Mouse (Mus musculus): ENCODE results near the gene Tmem199. TPM values are rescaled to one million over a fixed set of nuclear protein-coding genes. Genes with fewer than 3 reads are reported as not detected.

The Tmem199 gene
- polyA plus RNA-seq, 1 experiment from 2014 or later, result 61.2 TPM

DNA sequence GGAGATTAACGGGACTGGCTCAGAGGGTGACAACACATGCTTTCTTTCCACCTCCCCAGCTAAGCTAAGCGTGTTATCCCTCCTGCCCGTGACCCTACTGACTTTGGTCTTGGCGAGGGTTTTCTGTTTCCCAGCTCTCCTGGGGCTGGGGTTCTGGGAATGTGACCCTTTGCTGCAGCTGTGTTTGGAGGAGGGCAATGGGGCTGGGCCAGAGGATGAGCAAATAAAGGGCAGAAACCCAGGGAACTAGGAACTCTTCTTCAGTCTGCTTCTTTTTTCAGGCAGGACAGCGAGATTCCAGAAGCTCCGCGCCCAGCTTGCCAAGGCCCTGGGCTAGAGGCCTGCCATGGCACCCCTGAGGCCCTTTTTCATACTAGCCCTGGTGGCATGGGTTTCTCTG lies 13.0 kb downstream of the Tmem199 start, which contains the start of gene Vtn:
Vtn (plus strand) TSS at position 88 of the 400 bp plus-strand sequence.
- ATAC-seq (ENCODE audit: low FRiP score, low TSS enrichment), result no peak
- Histone ChIP-seq H3K27me3 (ENCODE audit: control insufficient read depth, insufficient read depth, low read length) (peaks cover 16% of the 10 kb centered on the region), H3K36me3 (ENCODE audit: control insufficient read depth, insufficient read depth, low read length) (no peaks in the 10 kb centered on the region), H3K9ac (ENCODE audit: low read depth, low read length) (peak within 1 kb of the TSS; percentile 42; the same call in 1 of the 2 replicates), H3K4me1 (ENCODE audit: control insufficient read depth, insufficient read depth, low read length) (0 out of 2 replicates have a peak, but pooled peaks cover 6% of the 10 kb centered on the region), H3K9me3 (ENCODE audit: control insufficient read depth, low read length) (no peaks in the 10 kb centered on the region), H3K4me2 (replicated peaks; ENCODE audit: low read depth, low read length) (peak within 1 kb of the TSS; percentile 98), H3K4me3 (ENCODE audit: low read length) (peak within 1 kb of the TSS; percentile 57), H3K27ac (ENCODE audit: low read depth, low read length) (no peak within 1 kb of the TSS)
- 55% methylated on average over 7 of the region's 7 CpGs for WGBS

- peak within 1 kb of the TSS; percentile 42; the same call in 1 of the 2 replicates for H3K9ac ChIP-seq (ENCODE audit: low read depth, low read length)
- peak; percentile 95 for ATAC-seq (ENCODE audit: low FRiP score, low TSS enrichment)
- H3K27me3 ChIP-seq (ENCODE audit: control insufficient read depth, insufficient read depth, low read length), result peaks cover 18% of the 10 kb centered on the region
- H3K9me3 ChIP-seq (ENCODE audit: control insufficient read depth, low read length), result no peaks in the 10 kb centered on the region
- peak within 1 kb of the TSS; percentile 98 for H3K4me2 ChIP-seq (replicated peaks; ENCODE audit: low read depth, low read length)
- no peak within 1 kb of the TSS for H3K27ac ChIP-seq (ENCODE audit: low read depth, low read length)
- 0 out of 2 replicates have a peak, but pooled peaks cover 6% of the 10 kb centered on the region for H3K4me1 ChIP-seq (ENCODE audit: control insufficient read depth, insufficient read depth, low read length)
- WGBS, result 5% methylated on average over 36 of the region's 36 CpGs
- peak within 1 kb of the TSS; percentile 57 for H3K4me3 ChIP-seq (ENCODE audit: low read length)
- H3K36me3 ChIP-seq (ENCODE audit: control insufficient read depth, insufficient read depth, low read length), result no peaks in the 10 kb centered on the region
These were observed 14.1 kb downstream of the Tmem199 start, which contains the start of gene Sarm1 for GRCm38 (mm10) chr11:78497544-78498522. Gene Sarm1 (minus strand): TSS chr11:78497754.

DNA sequence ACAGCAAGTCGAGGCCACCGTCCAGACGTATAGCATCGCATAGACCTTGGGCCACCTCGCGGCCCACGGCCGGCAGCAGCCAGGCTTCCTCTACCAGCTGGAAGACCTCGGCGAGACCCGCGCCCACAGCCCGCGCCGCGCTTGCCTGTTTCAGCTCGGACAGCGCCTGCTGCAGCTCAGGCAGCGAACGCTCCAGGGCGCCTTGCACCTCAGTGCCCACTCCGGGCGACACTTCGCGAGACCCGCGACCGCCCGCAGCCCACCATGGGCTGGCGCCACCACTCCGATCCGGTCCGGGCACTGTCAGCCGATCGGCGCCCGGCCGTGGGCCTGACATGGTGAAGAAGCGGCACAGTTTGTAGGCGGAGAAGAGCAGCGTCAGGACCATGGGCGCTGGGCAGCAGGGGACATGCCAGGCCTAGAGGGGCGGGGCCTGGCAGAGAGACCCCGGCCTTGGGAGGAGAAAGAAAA lies 14.9 kb downstream of the Tmem199 start:
- Histone ChIP-seq H3K27me3 (ENCODE audit: control insufficient read depth, insufficient read depth, low read length) (peaks cover 19% of the 10 kb centered on the region), H3K4me3 (ENCODE audit: low read length) (peak overlapping the region; percentile 57), H3K4me1 (ENCODE audit: control insufficient read depth, insufficient read depth, low read length) (0 out of 2 replicates have a peak, but pooled peaks cover 6% of the 10 kb centered on the region), H3K36me3 (ENCODE audit: control insufficient read depth, insufficient read depth, low read length) (no peaks in the 10 kb centered on the region), H3K9ac (ENCODE audit: low read depth, low read length) (peak overlapping the region; percentile 34; the same call in 1 of the 2 replicates), H3K4me2 (replicated peaks; ENCODE audit: low read depth, low read length) (peak overlapping the region; percentile 98), H3K9me3 (ENCODE audit: control insufficient read depth, low read length) (no peaks in the 10 kb centered on the region), H3K27ac (ENCODE audit: low read depth, low read length) (no peak overlapping the region)
- ATAC-seq (ENCODE audit: low FRiP score, low TSS enrichment), result peak; percentile 64
- WGBS, result under 1% methylated on average over 44 of the region's 44 CpGs

DNA sequence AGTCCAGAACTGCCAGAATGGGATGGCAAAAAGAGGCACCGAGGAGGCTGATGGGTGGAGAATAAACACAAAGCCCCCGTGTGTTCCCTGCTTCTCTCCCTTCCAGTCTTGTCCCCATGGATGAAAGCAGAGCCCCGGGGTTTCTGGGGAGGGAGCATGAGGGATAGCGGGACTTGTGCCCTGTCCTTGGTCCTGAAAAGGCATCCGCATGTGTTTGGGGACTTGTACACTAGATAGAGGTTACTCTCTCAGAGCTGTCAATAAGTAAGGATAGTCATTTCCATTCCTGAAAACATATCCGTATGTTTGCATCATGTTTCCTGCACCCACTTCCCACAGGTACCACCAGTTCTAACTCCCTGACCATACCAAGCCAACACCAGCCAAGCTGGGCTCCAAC lies 16.1 kb downstream of the Tmem199 start:
- no peaks in the 10 kb centered on the region for H3K9me3 ChIP-seq (ENCODE audit: control insufficient read depth, low read length)
- H3K36me3 ChIP-seq (ENCODE audit: control insufficient read depth, insufficient read depth, low read length), result no peaks in the 10 kb centered on the region
- ATAC-seq (ENCODE audit: low FRiP score, low TSS enrichment), result no peak
- 0 out of 2 replicates have a peak, but pooled peaks cover 6% of the 10 kb centered on the region for H3K4me1 ChIP-seq (ENCODE audit: control insufficient read depth, insufficient read depth, low read length)
- no peak overlapping the region for H3K9ac ChIP-seq (ENCODE audit: low read depth, low read length)
- no peak overlapping the region for H3K27ac ChIP-seq (ENCODE audit: low read depth, low read length)
- 7% methylated on average over 6 of the region's 6 CpGs for WGBS
- H3K27me3 ChIP-seq (ENCODE audit: control insufficient read depth, insufficient read depth, low read length), result peaks cover 29% of the 10 kb centered on the region
- no peak overlapping the region for H3K4me3 ChIP-seq (ENCODE audit: low read length)
- H3K4me2 ChIP-seq (replicated peaks; ENCODE audit: low read depth, low read length), result no peak overlapping the region

DNA sequence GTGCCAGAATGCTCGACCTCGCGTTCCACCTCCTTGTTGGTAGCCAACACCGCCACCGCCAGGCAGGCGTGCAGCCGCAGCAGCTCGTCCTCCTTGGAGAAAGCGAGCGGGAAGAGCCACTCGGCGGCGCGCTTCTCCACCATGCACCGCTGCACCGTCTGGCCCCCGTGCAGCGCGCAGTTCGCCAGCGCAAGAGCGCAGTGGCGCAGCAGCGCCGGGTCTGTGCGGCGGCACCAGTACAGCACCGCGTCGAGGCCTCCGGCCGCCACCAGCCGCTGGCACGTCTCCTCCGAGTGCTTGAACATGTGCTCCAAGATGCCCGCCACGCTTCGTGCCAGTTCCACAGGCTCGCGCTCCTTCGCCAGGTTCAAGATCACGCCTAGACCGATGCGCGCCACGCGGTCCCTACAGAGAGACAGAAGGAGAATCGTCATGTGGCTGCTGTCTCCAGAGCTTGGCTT lies 21.2 kb downstream of the Tmem199 start:
- peak; percentile 47; the same call in 1 of the 2 replicates for ATAC-seq (ENCODE audit: low FRiP score, low TSS enrichment)
- Histone ChIP-seq H3K4me1 (ENCODE audit: control insufficient read depth, insufficient read depth, low read length) (no peaks in the 10 kb centered on the region), H3K36me3 (ENCODE audit: control insufficient read depth, insufficient read depth, low read length) (no peaks in the 10 kb centered on the region), H3K4me3 (ENCODE audit: low read length) (peak overlapping the region; percentile 18), H3K4me2 (replicated peaks; ENCODE audit: low read depth, low read length) (peak overlapping the region; percentile 42), H3K27me3 (ENCODE audit: control insufficient read depth, insufficient read depth, low read length) (peaks cover 54% of the 10 kb centered on the region), H3K9me3 (ENCODE audit: control insufficient read depth, low read length) (no peaks in the 10 kb centered on the region; the same call in none of the 2 replicates), H3K27ac (ENCODE audit: low read depth, low read length) (no peak overlapping the region), H3K9ac (ENCODE audit: low read depth, low read length) (no peak overlapping the region)
- 10% methylated on average over 48 of the region's 48 CpGs for WGBS

DNA sequence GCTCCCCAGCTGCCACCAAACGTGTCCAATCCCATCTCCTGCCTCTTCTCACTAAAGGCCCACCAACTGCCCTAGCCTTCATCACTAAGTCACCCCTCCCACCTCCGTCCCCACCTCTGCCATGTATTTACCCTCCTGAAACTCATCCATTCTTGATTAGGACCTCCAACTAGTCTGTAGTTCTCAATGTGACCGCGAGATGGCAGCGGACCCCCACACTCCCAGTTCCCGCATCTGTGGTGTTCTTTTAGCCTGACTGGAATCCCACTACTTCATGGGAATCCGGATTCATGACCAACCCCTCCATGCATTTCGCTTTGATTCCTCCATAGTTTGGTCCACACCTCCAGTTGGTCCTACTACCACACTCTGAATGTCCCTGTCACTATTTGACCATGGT lies 23.8 kb downstream of the Tmem199 start:
- no peak for ATAC-seq (ENCODE audit: low FRiP score, low TSS enrichment)
- WGBS, result 5% methylated on average over 8 of the region's 8 CpGs
- H3K4me1 ChIP-seq (ENCODE audit: control insufficient read depth, insufficient read depth, low read length), result no peaks in the 10 kb centered on the region
- H3K27ac ChIP-seq (ENCODE audit: low read depth, low read length), result no peak overlapping the region
- H3K36me3 ChIP-seq (ENCODE audit: control insufficient read depth, insufficient read depth, low read length), result no peaks in the 10 kb centered on the region
- H3K9ac ChIP-seq (ENCODE audit: low read depth, low read length), result no peak overlapping the region
- H3K27me3 ChIP-seq (ENCODE audit: control insufficient read depth, insufficient read depth, low read length), result peaks cover 60% of the 10 kb centered on the region
- H3K9me3 ChIP-seq (ENCODE audit: control insufficient read depth, low read length), result no peaks in the 10 kb centered on the region; the same call in none of the 2 replicates
- no peak overlapping the region for H3K4me3 ChIP-seq (ENCODE audit: low read length)
- no peak overlapping the region for H3K4me2 ChIP-seq (replicated peaks; ENCODE audit: low read depth, low read length)

- Histone ChIP-seq H3K27me3 (ENCODE audit: control insufficient read depth, insufficient read depth, low read length) (peaks cover 29% of the 10 kb centered on the region), H3K4me1 (ENCODE audit: control insufficient read depth, insufficient read depth, low read length) (no peaks in the 10 kb centered on the region), H3K36me3 (ENCODE audit: control insufficient read depth, insufficient read depth, low read length) (no peaks in the 10 kb centered on the region), H3K27ac (ENCODE audit: low read depth, low read length) (no peak overlapping the region), H3K9me3 (ENCODE audit: control insufficient read depth, low read length) (no peaks in the 10 kb centered on the region; the same call in 1 of the 2 replicates), H3K4me2 (replicated peaks; ENCODE audit: low read depth, low read length) (no peak overlapping the region), H3K9ac (ENCODE audit: low read depth, low read length) (no peak overlapping the region), H3K4me3 (ENCODE audit: low read length) (no peak overlapping the region)
- ATAC-seq (ENCODE audit: low FRiP score, low TSS enrichment), result no peak
- 48% methylated on average over 7 of the region's 7 CpGs for WGBS
These were observed 28.3 kb downstream of the Tmem199 start for GRCm38 (mm10) chr11:78483639-78484038.

DNA sequence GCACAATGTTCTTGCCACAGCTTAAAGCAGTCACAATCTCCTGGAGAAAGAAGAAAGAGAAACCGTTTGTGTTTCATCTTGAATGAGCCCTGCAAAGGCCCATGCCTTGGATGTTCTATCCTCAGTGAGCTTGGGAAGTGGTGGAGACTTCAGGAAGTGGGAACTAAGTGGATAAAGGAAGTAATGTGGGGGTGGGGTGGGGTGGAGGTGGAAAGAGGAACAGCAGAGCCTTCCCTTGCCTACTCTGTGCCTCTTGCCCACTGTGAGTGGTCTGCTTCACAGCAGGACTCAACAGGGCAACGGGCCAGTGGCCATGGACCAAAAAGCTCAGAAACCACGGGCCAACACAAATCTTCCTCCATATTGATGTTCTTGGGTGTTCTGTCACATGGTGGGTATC lies 36.7 kb downstream of the Tmem199 start:
- H3K9me3 ChIP-seq (ENCODE audit: control insufficient read depth, low read length), result no peaks in the 10 kb centered on the region
- no peak overlapping the region for H3K4me3 ChIP-seq (ENCODE audit: low read length)
- no peak for ATAC-seq (ENCODE audit: low FRiP score, low TSS enrichment)
- H3K4me2 ChIP-seq (replicated peaks; ENCODE audit: low read depth, low read length), result no peak overlapping the region
- no peaks in the 10 kb centered on the region for H3K36me3 ChIP-seq (ENCODE audit: control insufficient read depth, insufficient read depth, low read length)
- H3K27ac ChIP-seq (ENCODE audit: low read depth, low read length), result no peak overlapping the region
- no peaks in the 10 kb centered on the region for H3K27me3 ChIP-seq (ENCODE audit: control insufficient read depth, insufficient read depth, low read length)
- no peaks in the 10 kb centered on the region for H3K4me1 ChIP-seq (ENCODE audit: control insufficient read depth, insufficient read depth, low read length)
- WGBS, result 82% methylated on average over 3 of the region's 3 CpGs
- H3K9ac ChIP-seq (ENCODE audit: low read depth, low read length), result no peak overlapping the region
